Mouse (Mus musculus) gastrocnemius, postnatal 25 days (tissue): ENCODE data around the gene Cfap206. TPM values are rescaled to one million over a fixed set of nuclear protein-coding genes. Genes with fewer than 3 reads are reported as not detected.
A peak's percentile ranks its signal among the peaks of the same experiment; 100 is the strongest.
"Not testable (repeated sequence)": the region's sequence is repeated elsewhere in the genome, so short reads cannot be mapped to it uniquely, and the experiment has no call there.

ENCODE experiments used
- DNase-seq: peaks from one replicate; pipeline ENCODE4 v3.0.0; 2022
- long read RNA-seq, 2 experiments: library from polyadenylated mRNA; stranded (forward); transcript quantifications; one replicate each; pipeline ENCODE4 v2.0.0; 2021
- total RNA-seq, 2 experiments: library from RNA; stranded (reverse); gene quantifications; 1 replicate in 1 of 2; 2 replicates in 1 of 2; pipeline ENCODE4 v1.2.3; 2021

Gene Cfap206
- total RNA-seq: not detected
- long read RNA-seq, experiment 1: 0 reads
- long read RNA-seq, experiment 2: 0 reads

DNA sequence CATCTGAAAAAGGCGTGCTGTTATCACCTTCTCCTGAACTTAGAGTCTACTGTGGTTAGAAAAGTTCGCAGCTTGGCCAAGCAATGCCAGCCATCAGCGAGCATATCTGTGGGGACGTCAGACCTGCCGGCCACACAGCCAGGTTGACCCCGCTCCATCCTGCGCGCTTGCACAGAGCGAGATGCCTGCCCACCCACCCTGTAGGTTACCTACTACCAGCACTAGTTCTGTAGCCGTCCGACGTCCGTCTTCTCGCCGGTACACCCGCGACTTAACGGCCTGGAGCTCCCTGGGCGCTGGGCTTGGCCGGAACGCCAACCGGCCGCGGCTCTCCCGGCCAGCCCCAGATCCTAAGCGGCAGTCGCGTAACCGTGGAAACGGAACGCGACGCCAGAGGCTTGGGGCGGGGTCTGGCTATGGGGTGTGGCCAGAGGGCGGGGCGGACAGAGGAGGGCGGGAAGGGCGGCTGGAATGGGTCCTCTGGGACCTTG is at the start of gene Cfap206:
Cfap206 (minus strand) TSS at position 356 of the 491 bp plus-strand sequence.
- peak; percentile 35 for DNase-seq

DNA sequence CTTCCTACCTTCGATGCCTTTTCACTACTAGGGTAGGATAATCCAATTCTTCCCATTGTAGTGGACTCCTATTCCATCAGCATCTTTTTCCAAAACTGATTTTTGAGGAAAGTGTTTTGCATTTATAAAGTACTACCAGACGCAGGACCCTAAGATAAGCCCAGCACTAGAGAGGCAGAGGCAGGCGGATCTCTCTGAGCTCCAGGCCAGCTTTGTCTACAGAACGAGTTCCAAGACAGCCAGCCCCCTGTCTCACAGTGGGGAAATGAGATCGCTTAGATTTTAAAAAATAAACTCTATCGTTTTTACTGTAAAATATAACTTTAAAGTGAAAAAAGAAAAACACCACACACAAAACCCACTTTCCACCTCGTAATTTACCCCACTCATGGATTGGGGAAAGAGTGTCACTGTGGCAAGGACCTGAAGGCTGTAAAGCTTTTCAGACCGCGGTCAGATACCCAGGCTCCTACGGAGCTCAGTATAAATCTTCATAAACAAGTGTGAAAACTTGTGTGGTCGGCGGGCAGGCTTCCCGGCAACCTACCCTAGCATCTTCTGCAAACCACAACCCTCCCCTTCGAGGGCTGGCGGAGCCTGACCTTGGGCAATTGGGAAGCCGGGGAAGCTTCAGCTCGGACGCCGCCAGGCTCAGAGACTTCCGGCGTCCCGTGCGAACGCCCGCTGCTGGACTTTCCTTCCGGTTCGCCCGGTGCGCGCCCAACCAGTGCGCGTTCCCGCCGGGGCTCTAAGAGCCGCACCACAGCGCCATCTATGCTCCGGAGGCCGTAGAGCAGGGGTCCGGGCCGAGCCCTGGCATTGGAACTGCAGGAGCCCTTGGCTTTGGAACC is 47.9 kb upstream of the Cfap206 start, which contains the start of gene Smim8:
Smim8 (minus strand) TSS at position 747 of the 851 bp plus-strand sequence.
- peak; percentile 86 for DNase-seq

DNA sequence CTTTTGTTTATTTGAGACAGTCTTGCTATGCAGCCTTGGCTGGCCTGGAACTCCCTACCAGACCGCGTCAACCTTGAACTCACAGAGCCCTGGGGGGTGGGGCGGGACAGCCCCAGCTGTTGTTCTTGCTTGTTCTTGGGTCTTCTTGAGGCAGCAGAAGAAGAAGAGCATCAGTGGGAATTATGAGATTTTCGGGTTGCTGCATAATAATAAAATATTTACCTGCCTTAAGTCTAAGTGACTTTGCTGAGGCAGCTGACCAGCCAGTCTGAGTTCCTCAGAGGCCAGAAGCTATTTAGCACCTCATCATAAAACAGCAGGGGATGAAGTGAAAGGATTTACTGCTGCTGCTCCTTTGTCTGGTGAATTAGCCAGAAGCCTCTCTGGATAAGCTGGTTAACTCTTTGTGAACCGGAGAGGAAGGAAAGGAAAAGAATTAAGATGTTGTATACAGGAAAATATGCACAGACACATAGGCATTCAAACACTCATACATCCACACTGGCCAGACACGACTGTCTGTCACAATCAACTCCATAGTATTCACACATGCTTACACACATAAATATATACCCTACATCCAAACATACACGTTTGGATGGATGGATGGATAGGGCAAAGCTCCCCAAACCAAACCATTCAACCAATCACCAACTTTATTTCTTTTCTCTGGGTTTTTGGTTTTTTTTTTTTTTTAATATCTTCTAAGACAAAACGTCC is 41.8 kb upstream of the Cfap206 start:
- no peak for DNase-seq

DNA sequence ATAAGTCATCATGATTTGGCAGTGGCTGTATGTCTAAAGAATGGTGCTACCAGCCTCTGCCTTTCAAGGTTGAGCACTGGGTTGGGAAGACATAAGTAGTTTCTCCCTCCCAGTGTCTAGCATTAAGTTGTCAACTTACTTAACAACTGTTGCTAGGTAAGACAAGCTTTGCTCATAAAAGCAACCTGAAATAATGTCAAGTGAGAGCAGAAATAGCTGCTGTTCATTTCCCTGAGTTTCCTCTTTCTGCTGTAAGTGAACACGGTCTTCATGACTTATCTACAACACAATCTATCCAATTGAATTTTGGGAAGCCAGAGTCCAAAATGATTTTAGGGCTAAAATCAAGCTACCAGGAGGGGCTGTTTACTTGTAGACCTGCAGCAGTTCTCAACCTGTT is 26.2 kb upstream of the Cfap206 start, which contains the start of gene Gm136:
Gm136 (minus strand) TSS at position 101 of the 400 bp plus-strand sequence.
- DNase-seq: no peak

DNA sequence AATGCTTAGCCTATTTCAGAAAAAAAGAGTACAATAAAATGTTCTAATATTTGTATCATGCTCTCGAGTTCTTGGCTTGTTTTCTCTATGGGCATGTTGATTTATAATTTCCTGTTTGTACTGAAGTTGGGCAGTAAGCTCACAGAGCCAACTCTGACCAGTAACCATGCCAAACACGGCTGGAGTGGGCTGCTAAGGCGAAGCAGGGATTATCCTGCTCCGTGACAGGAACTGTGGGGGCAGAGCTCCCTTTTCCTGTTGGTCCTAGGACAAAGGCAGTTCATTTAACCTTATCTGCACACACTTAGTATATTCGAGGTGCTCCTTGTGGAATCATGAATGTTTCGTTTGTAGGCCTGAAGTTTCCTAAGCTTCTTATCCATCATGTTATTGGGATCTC is 19.2 kb upstream of the Cfap206 start:
- DNase-seq: no peak

DNA sequence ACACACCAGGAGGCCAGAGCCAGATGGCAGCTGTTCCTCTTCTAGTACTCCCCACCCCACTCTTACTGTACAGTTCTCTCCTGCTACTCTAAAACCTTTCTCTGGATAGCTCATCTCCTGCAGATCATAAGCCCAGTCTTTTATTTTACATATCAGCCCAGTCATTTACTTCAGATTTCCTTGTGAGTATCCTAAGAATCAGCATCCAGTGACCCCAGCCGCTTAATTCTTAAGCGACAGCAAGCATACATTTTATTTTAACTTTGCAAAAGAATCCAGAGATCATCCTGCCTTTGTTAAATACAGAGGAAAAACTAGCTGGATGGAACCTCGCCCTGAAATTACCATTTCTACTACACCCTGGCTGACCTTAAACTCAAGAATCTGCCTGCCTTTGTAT is 4.5 kb upstream of the Cfap206 start:
- DNase-seq: no peak

DNA sequence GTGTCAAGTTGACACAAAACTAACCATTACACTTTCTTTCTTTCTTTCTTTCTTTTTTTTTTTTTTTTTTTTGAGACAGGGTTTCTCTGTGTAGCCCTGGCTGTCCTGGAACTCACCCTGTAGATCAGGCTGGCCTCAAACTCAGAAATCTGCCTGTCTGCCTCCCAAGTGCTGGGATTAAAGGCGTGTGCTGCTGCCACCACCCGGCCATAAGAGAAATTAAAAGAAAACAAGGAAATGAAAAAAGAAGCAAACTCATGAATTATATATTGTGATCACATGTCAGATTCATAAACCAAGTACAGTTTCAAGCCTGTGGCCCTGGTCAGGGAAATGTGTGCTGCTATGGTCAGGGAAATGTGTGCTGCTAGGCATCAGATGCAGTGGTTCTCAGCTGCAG is 3.4 kb upstream of the Cfap206 start:
- DNase-seq: not testable (repeated sequence)

DNA sequence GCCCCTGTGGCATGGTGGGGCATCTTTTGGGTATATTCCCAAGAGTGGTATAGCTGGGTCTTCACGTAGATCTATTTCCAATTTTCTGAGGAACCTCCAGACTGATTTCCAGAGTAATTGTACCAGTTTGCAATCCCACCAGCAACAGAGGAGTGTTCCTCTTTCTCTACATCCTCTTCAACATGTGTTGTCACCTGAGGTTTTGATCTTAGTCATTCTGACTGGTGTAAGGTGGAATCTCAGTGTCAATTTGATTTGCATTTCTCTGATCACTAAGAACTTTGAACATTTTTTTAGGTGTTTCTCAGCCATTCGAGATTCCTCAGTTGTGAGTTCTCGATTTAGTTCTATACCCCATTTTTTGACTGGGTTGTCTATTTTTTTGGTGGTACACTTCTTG is 4.3 kb downstream of the Cfap206 start:
- not testable (repeated sequence) for DNase-seq

DNA sequence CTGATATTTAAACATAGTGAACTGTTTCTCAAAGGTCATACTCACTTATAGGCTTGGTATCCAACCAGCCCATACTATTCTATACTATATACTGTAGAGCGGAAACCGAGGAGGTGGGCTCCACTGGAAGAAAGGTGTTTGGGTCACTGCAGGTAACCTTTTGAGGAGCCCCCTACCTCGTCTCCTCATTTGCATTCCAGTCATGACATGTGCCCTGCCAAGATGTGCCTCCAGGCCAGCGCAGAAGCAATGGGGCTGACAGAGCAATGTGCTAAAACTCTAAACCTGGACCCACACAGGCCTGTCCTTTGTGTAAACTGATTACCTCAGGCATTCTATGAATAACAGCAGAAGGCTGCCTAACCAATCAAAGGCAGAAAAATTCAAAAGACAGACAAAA is 5.7 kb downstream of the Cfap206 start:
- no peak for DNase-seq

DNA sequence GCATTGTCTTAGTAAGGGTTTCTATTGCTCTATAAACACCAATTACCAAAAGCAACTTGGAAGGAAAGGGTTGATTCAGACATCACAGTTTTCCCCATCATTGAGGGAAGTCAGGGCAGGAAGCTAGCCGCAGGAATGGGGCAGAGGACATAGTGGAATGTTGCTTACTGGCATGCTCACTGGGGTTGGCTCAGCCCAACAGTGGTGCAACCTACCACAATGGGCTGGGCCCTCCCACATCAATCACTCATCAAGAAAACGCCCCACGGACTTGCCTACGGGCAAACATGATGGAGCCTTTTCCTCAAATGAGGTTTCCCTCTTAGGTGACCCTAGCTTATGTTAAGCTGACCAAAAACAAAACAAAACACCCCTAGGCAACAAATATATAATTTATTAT is 6.8 kb downstream of the Cfap206 start:
- no peak for DNase-seq

DNA sequence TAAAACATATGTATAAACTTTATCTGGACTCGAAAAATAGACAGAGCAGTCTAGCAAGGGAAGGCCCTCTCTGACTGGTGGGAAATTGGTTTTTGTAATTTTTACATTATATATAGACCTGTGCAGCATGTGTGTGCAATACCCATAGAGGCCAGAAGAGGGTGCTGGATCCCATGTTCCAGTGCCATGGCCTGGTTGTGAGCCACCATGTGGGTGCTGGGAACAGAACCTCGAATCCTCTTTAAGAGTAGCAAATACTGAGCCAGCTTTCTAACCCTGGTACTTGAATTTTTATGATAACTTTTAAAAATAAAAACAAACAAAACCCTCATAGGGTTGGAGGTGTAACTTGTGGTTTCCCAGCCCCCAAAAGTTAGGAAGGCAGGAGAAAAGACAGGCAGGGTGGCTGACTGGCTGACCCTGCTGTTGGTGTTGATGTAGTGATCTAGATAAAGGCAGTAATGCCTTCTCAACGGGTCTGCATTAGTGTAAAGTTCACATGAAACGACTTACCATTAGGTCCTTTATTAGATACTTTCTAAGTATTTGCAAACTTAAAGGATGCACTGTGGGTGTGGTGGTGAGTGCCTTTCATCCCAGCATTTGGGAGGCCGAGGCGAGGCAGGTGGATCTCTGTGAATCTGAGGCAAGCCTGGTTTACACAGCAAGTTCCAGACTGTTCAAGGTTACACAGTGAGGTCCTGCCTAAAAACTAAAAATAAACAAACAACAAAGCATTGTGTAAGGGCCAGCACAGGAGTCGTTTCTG is 9.7 kb downstream of the Cfap206 start:
- DNase-seq: no peak

DNA sequence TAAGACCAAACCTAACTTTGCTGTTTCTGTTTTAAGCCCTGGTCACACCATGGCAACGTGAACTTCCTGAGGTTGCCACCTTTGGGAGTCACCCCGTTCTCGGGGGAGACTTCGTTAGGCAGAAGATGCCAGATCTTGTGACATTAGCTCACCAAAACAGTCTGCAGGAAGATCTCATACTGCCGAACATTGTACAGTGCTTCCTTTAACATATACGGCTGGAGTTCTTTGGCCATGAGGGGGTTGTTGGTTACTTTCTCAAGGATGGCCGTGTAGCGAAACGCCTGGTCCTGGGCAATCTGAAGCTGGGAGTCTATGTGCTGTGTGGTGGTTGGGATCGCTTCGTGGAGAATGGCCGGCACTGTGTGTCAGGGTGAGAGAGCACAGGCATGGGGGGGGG is 10.6 kb downstream of the Cfap206 start:
- DNase-seq: no peak

DNA sequence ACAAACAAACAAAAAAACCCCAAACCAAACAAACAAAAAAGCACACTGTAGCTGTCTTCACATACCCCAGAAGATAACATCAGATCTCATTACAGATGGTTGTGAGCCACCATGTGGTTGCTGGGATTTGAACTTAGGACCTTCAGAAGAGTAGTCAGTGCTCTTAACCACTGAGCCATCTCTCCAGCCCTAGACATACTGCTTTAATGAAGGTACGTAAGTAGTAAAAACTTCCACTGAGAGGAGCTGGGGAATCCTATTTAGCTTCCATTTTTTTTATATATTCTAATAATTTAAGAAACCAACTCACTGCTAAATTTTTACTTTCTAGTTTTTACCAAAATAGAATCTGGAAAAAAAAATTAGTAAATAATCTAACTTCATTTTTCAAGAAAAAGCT is 14.9 kb downstream of the Cfap206 start:
- DNase-seq: no peak

DNA sequence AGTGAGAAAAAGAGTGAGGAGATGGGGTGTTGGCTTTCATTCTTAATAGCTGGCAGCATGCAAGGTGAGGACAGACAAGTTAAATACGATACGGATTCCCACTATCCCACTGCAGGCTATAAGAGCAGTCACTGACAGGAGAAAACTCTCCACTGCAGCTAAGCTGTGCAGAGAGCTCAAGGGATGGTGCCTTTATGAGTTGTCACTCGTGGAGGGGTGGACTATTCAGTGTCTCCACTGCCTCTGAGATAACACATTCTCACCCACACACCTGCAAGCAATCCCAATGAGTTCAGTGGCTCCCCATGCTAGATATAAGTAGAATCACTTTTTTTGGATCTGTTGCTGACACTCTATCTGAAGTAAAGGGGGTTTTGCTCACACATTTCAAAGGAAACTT is 21.9 kb downstream of the Cfap206 start:
- no peak for DNase-seq

DNA sequence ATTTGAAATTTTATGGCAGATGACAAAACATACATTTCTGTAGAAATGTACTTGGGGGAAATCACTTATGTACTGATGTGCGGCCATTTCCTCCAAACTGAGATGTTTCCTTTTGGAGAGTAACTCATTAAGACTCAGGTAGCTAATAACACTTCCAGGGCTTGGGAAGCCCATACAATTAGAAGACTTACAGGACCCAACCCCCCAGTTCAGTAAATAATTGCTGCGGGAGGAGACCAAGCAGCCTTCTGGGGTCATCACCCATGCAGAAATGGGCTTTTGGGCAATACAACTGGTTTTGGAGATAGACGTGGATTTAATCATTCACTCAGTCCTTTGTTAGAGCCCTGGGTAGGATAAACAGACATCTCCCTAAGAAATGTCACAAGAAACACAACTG is 22.8 kb downstream of the Cfap206 start:
- no peak for DNase-seq

DNA sequence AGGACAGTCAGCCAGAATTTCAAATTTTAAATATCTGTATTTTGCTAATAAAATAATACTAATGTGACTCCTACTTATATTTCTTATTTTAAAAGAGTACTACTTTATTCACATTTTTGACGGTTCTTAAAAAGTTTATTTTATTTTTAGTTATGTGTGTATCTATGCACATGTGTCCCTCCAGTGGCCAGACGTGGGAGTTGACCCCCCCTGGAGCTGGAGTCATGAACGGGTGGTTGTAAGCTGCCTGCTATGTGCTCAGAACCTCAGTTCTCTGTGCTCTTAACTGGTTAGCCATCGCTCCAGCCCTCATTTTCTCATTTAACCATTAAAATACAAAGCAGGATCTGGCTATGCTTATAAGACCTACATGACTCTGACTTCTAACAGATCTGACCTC is 27.0 kb downstream of the Cfap206 start:
- DNase-seq: no peak

DNA sequence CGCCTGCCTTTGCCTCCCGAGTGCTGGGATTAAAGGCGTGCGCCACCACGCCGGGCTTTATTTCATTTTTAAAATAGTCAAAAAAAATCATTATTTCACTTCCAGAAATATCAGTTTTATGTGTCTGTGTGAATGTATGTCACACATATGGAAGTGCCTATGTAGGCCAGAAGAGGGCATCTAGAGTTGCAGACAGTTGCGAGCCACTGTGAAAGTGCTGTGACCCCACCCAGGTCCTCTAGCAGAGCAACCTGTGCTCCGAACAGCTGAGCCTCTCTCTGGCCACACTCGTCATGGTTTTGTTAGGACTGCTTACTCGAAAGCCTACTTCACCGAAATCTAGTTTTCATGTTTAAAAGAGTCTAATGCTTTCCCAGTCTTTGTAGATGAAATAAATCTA is 27.8 kb downstream of the Cfap206 start:
- DNase-seq: no peak

DNA sequence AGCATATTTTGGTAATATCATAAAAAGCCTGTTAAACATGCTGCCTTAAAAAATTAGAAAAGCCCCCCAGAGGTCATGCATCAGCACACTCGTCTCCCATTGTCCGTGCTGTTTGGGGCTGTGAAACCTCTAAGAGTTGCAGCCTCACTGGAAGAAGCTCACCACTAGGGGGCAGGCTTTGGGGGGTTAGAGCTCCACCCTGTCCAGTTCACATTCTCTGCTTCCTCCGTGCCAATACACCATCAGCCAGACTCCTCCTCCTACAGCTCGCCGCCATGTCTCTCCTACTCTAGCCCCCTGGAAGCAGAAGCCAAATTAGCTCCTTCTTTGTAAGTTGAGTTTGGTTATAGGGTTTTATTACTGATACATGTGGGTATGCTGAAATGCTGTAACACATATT is 28.5 kb downstream of the Cfap206 start:
- peak; percentile 9 for DNase-seq

DNA sequence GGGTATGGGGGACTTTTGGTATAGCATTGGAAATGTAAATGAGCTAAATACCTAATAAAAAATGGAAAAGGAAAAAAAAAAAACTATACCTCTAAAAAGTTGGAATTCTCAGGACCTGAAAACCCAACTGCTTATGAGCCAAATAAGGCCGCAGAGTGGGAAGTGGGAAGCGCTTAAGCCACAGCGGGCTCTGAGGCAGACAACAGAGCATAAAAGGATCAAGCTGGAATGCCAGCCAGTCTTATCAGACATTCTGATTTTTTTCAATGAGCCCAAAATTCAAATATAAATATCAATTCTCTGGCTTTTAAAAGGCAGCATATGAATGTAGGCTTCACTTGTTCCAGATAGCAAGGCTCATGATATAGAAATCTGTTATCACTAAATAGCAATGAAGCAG is 42.0 kb downstream of the Cfap206 start:
- DNase-seq: no peak

DNA sequence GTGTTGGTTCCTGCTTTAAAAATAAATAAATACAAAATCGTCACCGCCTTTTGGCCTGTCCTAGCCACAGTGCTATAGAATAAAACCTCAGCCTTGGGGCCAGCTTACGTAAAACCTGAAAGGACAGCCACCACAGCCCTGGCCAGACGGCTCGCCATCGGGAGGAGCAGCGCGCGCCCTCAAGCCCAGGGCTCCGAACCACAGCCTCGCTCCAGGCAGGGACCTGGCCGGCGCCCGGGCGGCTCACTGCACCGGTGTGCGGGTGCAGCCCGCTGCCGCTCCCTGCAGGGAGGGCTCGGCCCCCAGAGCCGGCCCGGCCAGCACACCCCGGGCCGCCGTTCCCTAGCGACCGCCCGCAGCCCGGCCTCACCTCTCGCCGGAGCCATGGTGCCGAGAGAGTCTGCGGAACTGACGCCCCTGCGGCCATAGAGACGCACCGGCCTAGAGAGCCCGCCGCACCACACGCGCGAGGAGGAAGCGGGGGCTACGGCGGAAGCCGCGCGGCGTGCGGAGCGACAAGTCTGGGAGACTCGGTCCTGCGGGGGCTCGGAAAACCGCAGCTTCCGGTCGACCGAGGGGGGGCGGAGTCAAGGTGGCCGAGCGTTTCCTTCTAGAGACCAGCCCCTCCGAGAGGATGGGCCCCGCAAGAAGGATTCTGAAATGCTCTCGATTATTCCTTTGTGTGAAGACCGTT is 43.0 kb downstream of the Cfap206 start, which contains the start of gene Slc35a1:
Slc35a1 (minus strand) TSS at position 565 of the 694 bp plus-strand sequence.
- DNase-seq: peak; percentile 94

DNA sequence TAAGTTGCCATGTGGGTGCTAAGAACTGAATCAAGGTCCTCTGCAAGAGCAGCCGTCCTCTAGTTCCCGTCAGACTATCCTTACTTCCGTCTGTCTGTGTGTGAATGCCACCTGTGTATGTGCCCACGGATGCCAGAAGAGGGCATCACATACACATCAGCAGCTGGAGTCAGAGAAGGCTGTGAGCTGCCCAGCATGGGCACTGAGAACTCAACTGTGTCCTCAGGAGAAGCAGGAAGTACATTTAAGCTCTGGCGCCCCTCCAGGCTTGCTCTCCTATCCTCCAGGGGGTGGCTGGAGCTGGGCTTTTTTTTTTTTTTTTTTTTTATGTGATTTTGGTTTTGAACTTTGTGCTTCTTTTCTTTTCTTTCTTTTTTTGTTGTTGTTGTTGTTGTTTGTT is 49.5 kb downstream of the Cfap206 start:
- DNase-seq: no peak

DNA sequence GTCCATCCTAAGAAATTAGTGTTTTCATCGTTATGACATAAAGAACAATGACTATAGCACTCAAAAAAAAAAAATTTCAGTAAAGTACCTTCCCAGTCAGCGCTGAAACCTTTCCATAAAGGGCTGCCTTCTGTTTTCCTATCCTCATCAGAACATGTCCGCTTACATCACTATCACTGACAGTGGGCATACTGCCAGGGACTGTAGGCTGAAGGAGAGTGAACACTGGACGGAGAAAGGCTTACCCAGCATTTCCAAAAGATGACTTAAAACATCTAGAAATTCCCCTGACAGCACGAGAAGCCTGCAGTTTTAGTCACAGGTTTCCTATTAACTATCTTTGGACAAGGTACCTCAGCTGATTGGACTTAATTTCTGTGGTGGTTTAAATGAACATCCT is 56.3 kb downstream of the Cfap206 start:
- no peak for DNase-seq
